21 mouse cellular contexts compared by ENCODE assay signal in the genomic region with DNA sequence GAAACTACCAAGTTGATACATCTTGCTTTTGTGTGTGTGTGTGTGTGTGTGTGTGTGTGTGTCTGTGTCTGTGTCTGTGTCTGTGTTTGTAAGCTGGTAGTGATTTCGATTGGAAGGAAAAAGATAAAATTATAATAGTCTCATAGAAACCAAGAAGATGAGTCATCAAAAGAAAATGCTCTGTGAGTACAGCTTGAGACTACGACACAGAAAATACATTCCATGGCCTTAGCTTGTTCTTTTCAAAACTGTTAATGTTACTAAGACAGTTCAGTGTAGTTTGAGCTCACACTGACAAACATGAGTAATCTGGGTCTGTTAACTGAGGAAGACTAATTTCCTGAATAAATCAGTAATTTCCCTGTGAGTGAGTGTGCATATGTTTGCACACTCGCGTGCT.
DNase-seq lines count a peak whose midpoint lies in the region; ATAC-seq lines count a peak whose summit lies in the region.
"Had no signal": no experiment of that assay in that cellular context is flagged by ENCODE, and none has a peak within 500 bp of the region (broad histone marks: within the 10 kb centered on the region; RNA-seq: fewer than 3 reads in every experiment).

No protein-coding gene starts in this region.

- DNase-seq in frontal cortex, adult 2 months (ENCODE audit: extremely low spot score in 1 of 2, low spot score in 1 of 2): no peak
- DNase-seq in 3134 (ENCODE audit: extremely low read depth, insufficient read length, low spot score) (peak; percentile 23), NIH3T3 (ENCODE audit: low read depth) (peak; percentile 45)
- no peak for DNase-seq in right cerebral cortex, postnatal 36 days (ENCODE audit: low spot score in 2 of 2)
- DNase-seq: adrenal gland, postnatal 25 days; cerebellum, adult 18-20 months; cerebellum, adult 9-11 months; cerebellum, postnatal 36 days; forebrain, postnatal 0 days; gastrocnemius, postnatal 36 days; heart, adult 11 months; heart, postnatal 36 days had no signal

- peak; percentile 42 for ATAC-seq in frontal cortex, adult (ENCODE audit: low TSS enrichment)
- ATAC-seq in stomach, embryonic 16.5 days (ENCODE audit: insufficient read depth, low FRiP score): no peak
- ATAC-seq in kidney, embryonic 15.5 days (replicated peaks; ENCODE audit: low FRiP score): no peak
- ATAC-seq: activated CD4-positive, CD25-positive, alpha-beta regulatory T cell, adult 4 months; forebrain, embryonic 13.5 days; forebrain, postnatal 0 days; inflammation-experienced regulatory T-cells, adult 6 months had no signal

- H3K4me1 ChIP-seq in stomach, embryonic 16.5 days (ENCODE audit: control insufficient read depth, insufficient read depth, low read length): peaks cover 5% of the 10 kb centered on the region; the same call in 1 of the 2 replicates
- H3K4me1 ChIP-seq in kidney, embryonic 15.5 days: 0 out of 2 replicates have a peak, but pooled peaks cover 2% of the 10 kb centered on the region

- no peak overlapping the region for H3K4me2 ChIP-seq in stomach, embryonic 16.5 days (ENCODE audit: low read depth, low read length)
- no peak overlapping the region for H3K4me2 ChIP-seq in kidney, embryonic 15.5 days
- H3K4me2 ChIP-seq: embryonic facial prominence, embryonic 13.5 days; forebrain, embryonic 13.5 days; heart, embryonic 13.5 days; hindbrain, embryonic 15.5 days had no signal

- H3K9ac ChIP-seq in stomach, embryonic 16.5 days (ENCODE audit: low read length): no peak overlapping the region
- no peak overlapping the region for H3K9ac ChIP-seq in kidney, embryonic 15.5 days
- H3K9ac ChIP-seq: embryonic facial prominence, embryonic 13.5 days; forebrain, embryonic 13.5 days; forebrain, postnatal 0 days; heart, embryonic 13.5 days; hindbrain, embryonic 15.5 days had no signal

- H3K9me3 ChIP-seq in stomach, embryonic 16.5 days (replicated peaks; ENCODE audit: control insufficient read depth, low read length): no peaks in the 10 kb centered on the region
- no peaks in the 10 kb centered on the region for H3K9me3 ChIP-seq in kidney, embryonic 15.5 days (replicated peaks)
- H3K9me3 ChIP-seq: embryonic facial prominence, embryonic 13.5 days; forebrain, embryonic 13.5 days; heart, embryonic 13.5 days; hindbrain, embryonic 15.5 days had no signal

- H3K36me3 ChIP-seq in stomach, embryonic 16.5 days (ENCODE audit: control insufficient read depth, insufficient read depth, low read length): no peaks in the 10 kb centered on the region
- peaks cover 45% of the 10 kb centered on the region for H3K36me3 ChIP-seq in kidney, embryonic 15.5 days

- peak overlapping the region; percentile 13 for H3K27ac ChIP-seq in stomach, embryonic 16.5 days (ENCODE audit: low read length)
- no peak overlapping the region for H3K27ac ChIP-seq in kidney, embryonic 15.5 days
- H3K27ac ChIP-seq: embryonic facial prominence, embryonic 13.5 days; forebrain, embryonic 13.5 days; heart, embryonic 13.5 days; hindbrain, embryonic 15.5 days had no signal

- WGBS in stomach, embryonic 16.5 days: 36% methylated on average over 4 of the region's 4 CpGs
- WGBS in kidney, embryonic 15.5 days: 82% methylated on average over 4 of the region's 4 CpGs

- no peaks in the 10 kb centered on the region for H3K27me3 ChIP-seq in stomach, embryonic 16.5 days (ENCODE audit: control insufficient read depth, insufficient read depth, low read length)
- H3K27me3 ChIP-seq in kidney, embryonic 15.5 days: no peaks in the 10 kb centered on the region
- H3K27me3 ChIP-seq: embryonic facial prominence, embryonic 13.5 days; forebrain, embryonic 13.5 days; heart, embryonic 13.5 days; hindbrain, embryonic 15.5 days had no signal

- no peak overlapping the region for H3K4me3 ChIP-seq in stomach, embryonic 16.5 days (replicated peaks; ENCODE audit: low read length)
- no peak overlapping the region for H3K4me3 ChIP-seq in kidney, embryonic 15.5 days (replicated peaks)
- H3K4me3 ChIP-seq: embryonic facial prominence, embryonic 13.5 days; forebrain, embryonic 13.5 days; heart, embryonic 13.5 days; hindbrain, embryonic 15.5 days had no signal

Comparison
In these comparisons a context has a peak if more than half of its experiments do, and no peak if none do; other contexts are left out.
1. DNase-seq: peak in 3134 (single experiment) and NIH3T3 (single experiment); none in frontal cortex, adult 2 months (0 of 2) and right cerebral cortex, postnatal 36 days (0 of 2).